Mouse (Mus musculus) ES-Bruce4 (cell line): Measurements from ENCODE around the gene Il1rap.

Source experiments
- CTCF ChIP-seq: IDR thresholded peaks from one replicate; pipeline ENCODE4 v1.8.1; 2011; ENCODE audit warnings: low read depth, low read length
- EP300 ChIP-seq: IDR thresholded peaks from 2 replicates; pipeline ENCODE4 v1.6.1; 2011; ENCODE audit warnings: low read depth, low read length; ENCODE audit not compliant: insufficient read depth

GRCm38 (mm10) chr16:26532287-26532686 lies 49.2 kb upstream of the Il1rap start:
- TF ChIP-seq CTCF (no peak), EP300 (no peak)
